ENCODE assay signal across 8 mouse cellular contexts in genomic region chr2:33184641-33185040, GRCm38 (mm10). TPM values are rescaled to one million over a fixed set of nuclear protein-coding genes. Genes with fewer than 3 reads are reported as not detected.
DNase-seq lines count a peak whose midpoint lies in the region; ATAC-seq and TF ChIP-seq lines count a peak whose summit lies in the region.

No protein-coding gene starts in this region.

- intact Hi-C loops in heart, adult 2 months (cut with DNase I): no loop called here

- WGBS in heart, adult 2 months: 35% methylated on average over 10 of the region's 10 CpGs
- 43% methylated on average over 10 of the region's 10 CpGs for WGBS in limb, embryonic 15.5 days

- 0 out of 2 replicates have a peak, but pooled peaks have one; percentile 41 for TF ChIP-seq EP300 in heart, adult 2 months (IDR thresholded peaks at IDR 0.05; ENCODE audit: insufficient read depth, low read depth, low read length)

- DNase-seq in cerebellum, postnatal 10 days: peak; percentile 30 to 44
- DNase-seq in cerebellum, postnatal 36 days: no peak
- peak; percentile 54 for DNase-seq in kidney, postnatal 10 days
- no peak for DNase-seq in kidney, adult 8-10 months
- DNase-seq in heart, adult 2 months: peak; percentile 71 to 78
- DNase-seq in yolk sac, embryonic 10.5 days (ENCODE audit: low spot score): no peak
- no peak for DNase-seq in spleen, postnatal 4 days (ENCODE audit: low spot score in 2 of 2)

- peaks cover 17% of the 10 kb centered on the region for H3K4me1 ChIP-seq in heart, adult 2 months (ENCODE audit: control insufficient read depth, insufficient read depth, low read length)
- peaks cover 53% of the 10 kb centered on the region for H3K4me1 ChIP-seq in limb, embryonic 15.5 days

- H3K36me3 ChIP-seq in heart, adult 2 months (ENCODE audit: control insufficient read depth, insufficient read depth, low read length): no peaks in the 10 kb centered on the region; the same call in 1 of the 2 replicates
- no peaks in the 10 kb centered on the region for H3K36me3 ChIP-seq in limb, embryonic 15.5 days

- no peak for TF ChIP-seq CTCF in heart, adult 2 months (IDR thresholded peaks at IDR 0.05)

- ATAC-seq in limb, embryonic 15.5 days (ENCODE audit: insufficient number of reproducible peaks, low FRiP score, low TSS enrichment, low read depth): peak; percentile 67; the same call in 1 of the 2 replicates

- TF ChIP-seq POLR2A in heart, adult 2 months (IDR thresholded peaks at IDR 0.05; ENCODE audit: insufficient read depth, low read depth, low read length): no peak

- no peaks in the 10 kb centered on the region for H3K9me3 ChIP-seq in limb, embryonic 15.5 days

- no peak overlapping the region for H3K4me3 ChIP-seq in heart, adult 2 months
- H3K4me3 ChIP-seq in limb, embryonic 15.5 days: no peak overlapping the region

- H3K4me2 ChIP-seq in limb, embryonic 15.5 days: no peak overlapping the region

- H3K9ac ChIP-seq in heart, adult 2 months (ENCODE audit: low read depth, low read length): 0 out of 2 replicates have a peak overlapping the region, but pooled peaks have one; percentile 14
- no peak overlapping the region for H3K9ac ChIP-seq in limb, embryonic 15.5 days

- no peaks in the 10 kb centered on the region for H3K27me3 ChIP-seq in heart, adult 2 months (ENCODE audit: control insufficient read depth, insufficient read depth, low read length)
- H3K27me3 ChIP-seq in limb, embryonic 15.5 days: no peaks in the 10 kb centered on the region

- peak overlapping the region; percentile 43 for H3K27ac ChIP-seq in heart, adult 2 months
- peak overlapping the region; percentile 78 for H3K27ac ChIP-seq in limb, embryonic 15.5 days

- H3K79me2 ChIP-seq in heart, adult 2 months (replicated peaks; ENCODE audit: control insufficient read depth, insufficient read depth, low read length): no peaks in the 10 kb centered on the region

RNA-seq across cellular contexts. Expression of gene Angptl2, which starts 31.2 kb away (rescaled TPM):
- 10 to 100 TPM; 45.3 to 46.2 TPM for total RNA-seq in heart, adult 2 months (2021)
- 91.4 and 128 TPM in 2 replicates for polyA plus RNA-seq in heart, adult 2 months (2012; rRNA removed)
- 112 and 135 TPM in 2 replicates for polyA plus RNA-seq in limb, embryonic 15.5 days (2015; fragmentation: Nextera tagmentation; extraction: Ambion mirVana)

RNA-seq across cellular contexts. Expression of gene Garnl3, which starts 53.2 kb away (rescaled TPM):
- total RNA-seq in heart, adult 2 months (2021): 1 to 10 TPM; 3.6 to 3.8 TPM
- polyA plus RNA-seq in heart, adult 2 months (2012; rRNA removed): 1.9 and 2.3 TPM in 2 replicates
- polyA plus RNA-seq in limb, embryonic 15.5 days (2015; fragmentation: Nextera tagmentation; extraction: Ambion mirVana): 8.5 and 8.8 TPM in 2 replicates

Comparison
In these comparisons a context has a peak if more than half of its experiments do, and no peak if none do; other contexts are left out.
1. DNase-seq: peak in cerebellum, postnatal 10 days (2 of 2), kidney, postnatal 10 days (single experiment) and heart, adult 2 months (2 of 2); none in cerebellum, postnatal 36 days (0 of 2), kidney, adult 8-10 months (0 of 2), yolk sac, embryonic 10.5 days (single experiment) and spleen, postnatal 4 days (0 of 2).